Mouse (Mus musculus) olfactory bulb, adult 2 months (tissue): Measurements from ENCODE around the gene Tfcp2.

Experiments
- CTCF ChIP-seq: fragments of 200-500 bp; IDR thresholded peaks from 2 replicates; pipeline ENCODE4 v1.5.1; 2012; ENCODE audit warnings: low read depth, mild to moderate bottlenecking, low read length, moderate library complexity; ENCODE audit not compliant: insufficient read depth
- POLR2A ChIP-seq: fragments of 200-500 bp; IDR thresholded peaks from 2 replicates; pipeline ENCODE4 v1.6.1; 2012; ENCODE audit warnings: mild to moderate bottlenecking, low read depth, low read length, moderate library complexity; ENCODE audit not compliant: insufficient read depth

DNA sequence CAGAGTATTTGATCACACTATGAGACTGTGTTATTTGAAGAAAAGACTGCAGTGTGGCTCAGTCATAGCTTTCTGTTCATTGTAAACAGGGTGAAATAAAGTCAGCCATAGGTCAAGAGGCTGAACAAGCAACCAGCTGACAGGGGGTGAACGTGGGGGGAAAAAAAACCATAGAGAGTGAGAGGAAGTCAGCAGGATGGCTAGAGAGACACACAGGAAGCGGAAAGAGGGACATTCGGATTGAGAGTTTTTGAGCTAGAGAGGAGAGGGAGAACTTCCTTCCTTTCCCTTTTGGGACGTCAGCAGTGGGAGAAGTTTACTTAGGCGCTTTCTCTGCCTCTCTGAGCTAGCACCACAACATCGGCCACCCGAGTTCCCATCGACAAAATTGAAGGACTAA is 38.6 kb upstream of the Tfcp2 start:
- TF ChIP-seq CTCF (no peak), POLR2A (no peak)
